Mouse (Mus musculus) neural tube, embryonic 12.5 days (tissue): ENCODE results near the gene Rspo1. TPM values are rescaled to one million over a fixed set of nuclear protein-coding genes. Genes with fewer than 3 reads are reported as not detected.

Experiments
- ATAC-seq: fragments of 200-750 bp; cut with Nextera tagmentation; 2 replicates; pipeline ENCODE4 v1.8.0; 2017; ENCODE audit warnings: low read depth, mild to moderate bottlenecking, moderate TSS enrichment, moderate library complexity; ENCODE audit not compliant: low FRiP score
- H3K27ac ChIP-seq: fragments of 300-500 bp; sonication (generic); 2 replicates; pipeline ENCODE4 v1.5.1; 2016
- H3K27me3 ChIP-seq: fragments of 300-500 bp; sonication (generic); replicated peaks from 2 replicates; pipeline ENCODE4 v1.6.1; 2016; ENCODE audit warnings: mild to moderate bottlenecking
- H3K36me3 ChIP-seq: fragments of 300-500 bp; sonication (generic); 2 replicates; pipeline ENCODE4 v1.6.1; 2016; ENCODE audit warnings: mild to moderate bottlenecking
- H3K4me1 ChIP-seq: fragments of 300-500 bp; sonication (generic); 2 replicates; pipeline ENCODE4 v1.6.1; 2016
- H3K4me2 ChIP-seq: fragments of 300-500 bp; sonication (generic); replicated peaks from 2 replicates; pipeline ENCODE4 v1.6.1; 2016; ENCODE audit warnings: mild to moderate bottlenecking
- H3K4me3 ChIP-seq: fragments of 300-500 bp; sonication (generic); 2 replicates; pipeline ENCODE4 v1.5.1; 2016
- H3K9ac ChIP-seq: fragments of 300-500 bp; sonication (generic); 2 replicates; pipeline ENCODE4 v1.6.1; 2016; ENCODE audit warnings: mild to moderate bottlenecking
- H3K9me3 ChIP-seq: fragments of 300-500 bp; sonication (generic); 2 replicates; pipeline ENCODE4 v1.6.1; 2016; ENCODE audit warnings: mild to moderate bottlenecking
- WGBS: fragments of 180-500 bp; shearing (Covaris S2); methylation state at CpG from one replicate; pipeline ENCODE4 v1.1.7; 2016; 5-methylcytosine and 5-hydroxymethylcytosine counted together
- polyA plus RNA-seq: library from polyadenylated mRNA; unstranded; fragments of >200 nt; fragmentation: Nextera tagmentation; extraction: Ambion mirVana; gene quantifications from 2 replicates; pipeline ENCODE4 v1.2.1, GENCODE M21; 2016

Gene Rspo1
- polyA plus RNA-seq, 1 experiment from 2014 or later, result 4.6 TPM

DNA sequence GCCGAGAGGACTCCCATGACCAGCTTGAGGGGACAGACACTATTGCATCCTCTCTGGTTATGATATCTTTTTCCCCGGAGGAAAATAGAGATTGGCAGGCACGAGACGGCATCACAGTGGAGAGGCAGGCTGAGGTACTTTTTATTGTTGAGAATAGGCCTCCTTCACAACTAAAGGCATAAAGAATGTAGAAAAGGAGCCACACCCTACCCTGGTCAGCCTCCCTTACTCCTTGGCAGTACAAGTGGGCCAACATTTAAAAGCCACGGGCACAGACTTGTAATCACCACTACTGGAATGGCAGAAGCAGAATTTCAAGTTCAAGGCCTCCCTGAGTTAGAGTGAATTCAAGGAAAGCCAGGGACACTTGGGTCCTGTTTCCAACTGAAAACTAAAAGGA lies 71.8 kb downstream of the Rspo1 start:
- H3K9ac ChIP-seq, result no peak overlapping the region
- WGBS, result 47% methylated on average over 5 of the region's 5 CpGs
- no peaks in the 10 kb centered on the region for H3K27me3 ChIP-seq
- H3K4me1 ChIP-seq, result no peaks in the 10 kb centered on the region
- H3K4me3 ChIP-seq, result no peak overlapping the region
- no peaks in the 10 kb centered on the region for H3K9me3 ChIP-seq
- no peak overlapping the region for H3K27ac ChIP-seq
- H3K4me2 ChIP-seq, result no peak overlapping the region
- no peak for ATAC-seq
- H3K36me3 ChIP-seq, result peaks cover 35% of the 10 kb centered on the region

Other genes starting within 250 kb of the Rspo1 start
- 26.2 and 29.7 TPM in 2 replicates for gene Inpp5b, start 244.6 kb upstream of the Rspo1 start, polyA plus RNA-seq
- 12.9 and 14.2 TPM in 2 replicates for gene Mtf1, start 184.3 kb upstream of the Rspo1 start, polyA plus RNA-seq
- gene Yrdc, start 135.8 kb upstream of the Rspo1 start, polyA plus RNA-seq, result 56.4 and 56.5 TPM in 2 replicates
- gene 1110065P20Rik, start 135.2 kb upstream of the Rspo1 start, polyA plus RNA-seq, result 71.6 and 77.6 TPM in 2 replicates
- 8.2 and 10.3 TPM in 2 replicates for gene Maneal, start 124.3 kb upstream of the Rspo1 start, polyA plus RNA-seq
- gene Epha10, start 105.5 kb upstream of the Rspo1 start, polyA plus RNA-seq, result 6.3 and 6.6 TPM in 2 replicates
- gene 9930104L06Rik, start 49.4 kb upstream of the Rspo1 start, polyA plus RNA-seq, result 16.5 and 18.6 TPM in 2 replicates
- 121 TPM in 2 replicates for gene Cdca8, start 47.1 kb upstream of the Rspo1 start, polyA plus RNA-seq
- 89.7 and 96.1 TPM in 2 replicates for gene Gnl2, start 30.2 kb downstream of the Rspo1 start, polyA plus RNA-seq
- gene Dnali1, start 79.3 kb downstream of the Rspo1 start, polyA plus RNA-seq, result 0.18 and 0.34 TPM in 2 replicates
- 35.2 and 37.2 TPM in 2 replicates for gene Snip1, start 80.2 kb downstream of the Rspo1 start, polyA plus RNA-seq
- 120 and 129 TPM in 2 replicates for gene Meaf6, start 98.7 kb downstream of the Rspo1 start, polyA plus RNA-seq
- 0.39 and 0.49 TPM in 2 replicates for gene Zc3h12a, start 141.4 kb downstream of the Rspo1 start, polyA plus RNA-seq